Mouse (Mus musculus): ENCODE data around the gene Gm15130.

DNA sequence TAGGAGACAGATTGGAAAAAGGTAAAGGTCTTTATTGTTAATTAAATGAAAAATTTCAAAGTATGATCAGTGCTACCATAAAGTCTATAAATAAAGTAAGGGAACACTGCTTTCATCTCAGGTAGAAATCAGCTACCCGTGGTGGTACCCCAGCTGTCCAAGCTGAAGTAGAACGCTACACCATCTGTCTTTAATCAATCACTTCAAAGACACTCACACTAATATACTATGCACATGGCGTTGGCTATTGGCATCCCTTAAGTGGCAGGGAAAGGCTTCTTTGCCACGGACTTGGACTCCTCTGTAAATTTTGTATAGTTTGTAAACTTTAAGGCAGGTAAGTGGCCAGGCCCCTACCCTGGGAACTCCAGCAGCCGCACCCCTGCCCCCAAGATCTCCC is 17.0 kb downstream of the Gm15130 start:
- no peak for TF ChIP-seq CTCF (IDR thresholded peaks at IDR 0.05; ENCODE audit: low read depth)
- no peak for TF ChIP-seq EP300 (IDR thresholded peaks at IDR 0.05; ENCODE audit: low read depth)

All from liver, postnatal 0 days (tissue).